Mouse (Mus musculus) kidney, embryonic 16.5 days (tissue): ENCODE results near the gene Rgl1. TPM values are rescaled to one million over a fixed set of nuclear protein-coding genes. Genes with fewer than 3 reads are reported as not detected.
A peak's percentile ranks its signal among the peaks of the same experiment; 100 is the strongest.

Source experiments
- ATAC-seq: fragments of 200-750 bp; cut with Nextera tagmentation; 2 replicates; pipeline ENCODE4 v1.8.0; 2017; ENCODE audit warnings: moderate TSS enrichment; ENCODE audit not compliant: low FRiP score, low TSS enrichment
- H3K27ac ChIP-seq: fragments of 300-500 bp; sonication (generic); 2 replicates; pipeline ENCODE4 v1.5.1; 2014; ENCODE audit warnings: low read length
- H3K27me3 ChIP-seq: fragments of 300-500 bp; sonication (generic); 2 replicates; pipeline ENCODE4 v1.6.1; 2014; ENCODE audit warnings: low read length, control low read depth, mixed read lengths; ENCODE audit not compliant: insufficient read depth
- H3K36me3 ChIP-seq: fragments of 300-500 bp; sonication (generic); 2 replicates; pipeline ENCODE4 v1.6.1; 2014; ENCODE audit warnings: low read length, control low read depth, mixed read lengths; ENCODE audit not compliant: insufficient read depth
- H3K4me1 ChIP-seq: fragments of 300-500 bp; sonication (generic); 2 replicates; pipeline ENCODE4 v1.6.1; 2014; ENCODE audit warnings: low read length, control low read depth, mixed read lengths; ENCODE audit not compliant: insufficient read depth
- H3K4me2 ChIP-seq: fragments of 300-500 bp; sonication (generic); replicated peaks from 2 replicates; pipeline ENCODE4 v1.6.1; 2014; ENCODE audit warnings: low read depth, low read length
- H3K4me3 ChIP-seq: fragments of 300-500 bp; sonication (generic); 2 replicates; pipeline ENCODE4 v1.5.1; 2014; ENCODE audit warnings: mild to moderate bottlenecking, low read length
- H3K9ac ChIP-seq: fragments of 300-500 bp; sonication (generic); replicated peaks from 2 replicates; pipeline ENCODE4 v1.6.1; 2014; ENCODE audit warnings: low read length
- H3K9me3 ChIP-seq: fragments of 300-500 bp; sonication (generic); 2 replicates; pipeline ENCODE4 v1.6.1; 2016; ENCODE audit warnings: low read length, control low read depth
- WGBS: fragments of 180-500 bp; shearing (Covaris S2); extraction: QIAGEN DNeasy Blood & Tissue Kit; methylation state at CpG from one replicate; pipeline ENCODE4 v1.1.7; 2014; 5-methylcytosine and 5-hydroxymethylcytosine counted together
- polyA plus RNA-seq: library from polyadenylated mRNA; unstranded; fragments of >200 nt; fragmentation: Nextera tagmentation; extraction: Ambion mirVana; gene quantifications from 2 replicates; pipeline ENCODE4 v1.2.1, GENCODE M21; 2015

The Rgl1 gene
- polyA plus RNA-seq, 1 experiment from 2014 or later: 58.6 TPM

DNA sequence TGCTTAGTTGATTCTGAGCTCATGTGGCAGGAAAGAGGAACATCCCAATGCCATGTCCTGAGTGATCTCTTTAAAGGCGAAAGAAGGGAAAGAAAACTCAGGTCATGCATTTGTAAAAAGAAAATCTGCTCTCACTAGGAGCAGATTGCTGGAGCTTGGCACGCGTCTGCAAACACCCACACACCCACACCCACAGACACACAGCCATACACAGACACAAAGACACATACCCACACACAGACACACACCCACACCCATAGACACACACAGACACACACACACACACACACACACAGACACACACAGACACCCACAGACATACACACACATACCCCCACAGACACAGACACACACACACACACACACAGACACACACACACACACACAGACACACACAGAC is 243.9 kb downstream of the Rgl1 start:
- H3K4me1 ChIP-seq: no peaks in the 10 kb centered on the region
- no peak overlapping the region for H3K9ac ChIP-seq
- H3K36me3 ChIP-seq: peaks cover 50% of the 10 kb centered on the region
- H3K9me3 ChIP-seq: no peaks in the 10 kb centered on the region
- no peak for ATAC-seq
- no peaks in the 10 kb centered on the region for H3K27me3 ChIP-seq
- H3K4me2 ChIP-seq: no peak overlapping the region
- H3K4me3 ChIP-seq: no peak overlapping the region
- 82% methylated on average over 3 of the region's 3 CpGs for WGBS
- H3K27ac ChIP-seq: no peak overlapping the region

DNA sequence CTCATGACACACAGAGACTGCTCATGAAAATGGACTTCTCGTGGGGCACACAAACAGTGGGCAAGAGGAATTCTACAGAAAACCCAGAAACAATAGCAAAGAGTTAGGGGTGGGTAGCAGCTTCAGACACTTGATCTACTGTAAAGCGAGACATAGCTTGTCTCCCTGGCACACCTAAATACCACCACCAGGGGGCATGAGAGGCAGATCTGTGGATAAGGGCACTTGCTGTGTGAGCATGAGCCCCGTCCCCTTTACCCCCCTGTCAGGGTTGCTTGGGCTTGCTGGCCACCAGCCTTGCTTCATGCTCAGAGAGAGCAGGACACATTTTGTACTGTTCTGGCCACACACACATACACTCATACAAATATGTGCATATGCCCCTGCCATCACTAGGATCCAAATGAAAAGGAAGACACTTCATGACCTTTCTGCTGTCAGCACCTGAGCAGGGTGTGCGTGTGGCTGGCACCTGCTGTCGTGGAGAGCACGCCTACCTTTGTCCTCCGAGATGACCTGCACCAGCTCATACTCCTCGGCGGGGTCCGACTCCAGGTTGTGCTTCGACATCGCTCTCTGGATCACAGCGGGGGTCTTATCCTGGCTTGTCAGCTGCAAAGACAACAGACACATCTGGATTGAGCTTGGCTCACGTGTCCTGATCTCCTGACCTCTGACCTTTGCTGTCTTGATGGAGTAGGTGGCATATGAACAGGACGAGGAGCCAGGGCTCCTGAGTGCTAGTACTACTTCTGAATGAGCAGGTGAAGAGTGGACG is 245.2 kb downstream of the Rgl1 start:
- H3K9ac ChIP-seq: no peak overlapping the region
- H3K9me3 ChIP-seq: no peaks in the 10 kb centered on the region
- no peak overlapping the region for H3K27ac ChIP-seq
- no peak overlapping the region for H3K4me3 ChIP-seq
- H3K4me1 ChIP-seq: no peaks in the 10 kb centered on the region
- no peaks in the 10 kb centered on the region for H3K27me3 ChIP-seq
- H3K36me3 ChIP-seq: peaks cover 49% of the 10 kb centered on the region
- H3K4me2 ChIP-seq: no peak overlapping the region
- WGBS: 82% methylated on average over 16 of the region's 16 CpGs
- 0 out of 2 replicates have a peak, but pooled peaks have one; percentile 13 for ATAC-seq

DNA sequence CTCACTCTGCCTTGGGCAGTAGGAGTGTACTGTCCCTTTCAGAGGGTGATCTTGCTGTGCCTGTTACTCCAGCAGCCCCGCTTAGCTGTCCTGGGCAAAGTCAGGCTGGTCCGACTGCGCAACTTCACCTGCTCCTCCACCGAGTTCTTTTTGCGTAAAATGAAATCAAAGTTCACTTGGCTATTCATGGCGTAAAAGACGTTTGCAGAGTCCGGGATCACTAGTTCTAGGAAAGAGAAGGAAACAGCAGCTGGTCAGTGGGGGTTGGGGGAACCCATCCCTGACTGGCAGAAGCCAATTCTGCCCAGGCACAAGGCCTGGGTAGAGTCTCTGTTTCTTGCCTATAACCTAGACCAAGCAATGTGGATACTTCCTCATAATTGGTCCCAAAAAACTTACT is 247.2 kb downstream of the Rgl1 start:
- Histone ChIP-seq H3K27ac (no peak overlapping the region), H3K9ac (no peak overlapping the region), H3K9me3 (no peaks in the 10 kb centered on the region), H3K4me1 (no peaks in the 10 kb centered on the region), H3K27me3 (no peaks in the 10 kb centered on the region), H3K36me3 (peaks cover 43% of the 10 kb centered on the region), H3K4me2 (no peak overlapping the region), H3K4me3 (no peak overlapping the region)
- WGBS: 92% methylated on average over 8 of the region's 8 CpGs
- ATAC-seq: no peak

DNA sequence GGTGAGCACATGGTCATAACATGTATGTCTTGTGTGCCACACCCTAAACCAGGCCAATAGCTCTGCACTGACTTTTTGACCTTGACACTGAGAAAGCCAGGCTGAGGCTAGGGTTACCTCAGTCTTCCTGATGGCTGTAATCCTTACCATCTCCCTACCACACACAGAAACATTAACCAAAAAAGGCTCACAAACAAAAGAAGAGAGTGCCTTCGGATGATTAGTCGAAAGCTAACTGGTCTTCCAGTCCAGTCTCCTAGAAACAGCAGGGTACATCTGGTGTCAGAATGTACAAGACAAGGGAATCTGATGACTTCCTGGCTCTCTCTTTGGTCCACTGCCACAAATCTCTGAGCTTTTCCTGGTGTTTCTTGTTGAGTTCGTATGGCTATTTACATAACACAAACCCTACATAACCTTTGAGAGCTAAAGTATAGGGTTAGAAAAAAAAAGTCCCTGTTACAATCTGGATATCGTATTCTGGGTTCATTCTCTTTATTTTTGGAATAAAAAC is 249.0 kb downstream of the Rgl1 start:
- H3K27ac ChIP-seq: no peak overlapping the region

DNA sequence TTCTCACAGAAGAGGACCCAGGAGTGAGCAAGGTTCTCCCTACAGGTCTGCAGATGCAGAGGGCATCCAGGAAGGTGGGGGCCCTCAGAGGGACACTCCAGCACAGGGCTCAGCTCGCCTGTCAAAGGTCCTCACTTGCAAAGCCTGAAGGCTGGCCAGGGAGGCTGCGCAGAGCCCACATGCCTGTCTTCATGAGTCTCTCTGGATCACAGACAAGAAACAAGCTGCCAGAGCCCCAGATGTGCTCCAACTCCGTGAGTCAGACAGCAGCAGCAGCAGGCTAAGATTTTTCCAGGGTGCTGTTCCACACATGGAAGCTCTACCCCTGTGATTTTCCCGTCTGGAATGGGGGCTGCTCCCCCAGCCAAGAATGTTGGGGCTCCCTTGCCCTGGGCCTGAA is 251.9 kb downstream of the Rgl1 start:
- WGBS: 71% methylated on average over 4 of the region's 4 CpGs
- Histone ChIP-seq H3K4me2 (no peak overlapping the region), H3K27ac (no peak overlapping the region), H3K36me3 (peaks cover 18% of the 10 kb centered on the region), H3K9me3 (no peaks in the 10 kb centered on the region), H3K27me3 (no peaks in the 10 kb centered on the region), H3K4me1 (no peaks in the 10 kb centered on the region), H3K4me3 (no peak overlapping the region), H3K9ac (no peak overlapping the region)
- no peak for ATAC-seq

More for the DNA sequence above, 249.0 kb downstream of the Rgl1 start:
- Histone ChIP-seq H3K4me1 (no peaks in the 10 kb centered on the region), H3K4me3 (no peak overlapping the region), H3K9me3 (no peaks in the 10 kb centered on the region), H3K36me3 (peaks cover 35% of the 10 kb centered on the region), H3K4me2 (no peak overlapping the region), H3K9ac (no peak overlapping the region), H3K27me3 (no peaks in the 10 kb centered on the region)
- 63% methylated on average over 4 of the region's 4 CpGs for WGBS
- ATAC-seq: no peak

DNA sequence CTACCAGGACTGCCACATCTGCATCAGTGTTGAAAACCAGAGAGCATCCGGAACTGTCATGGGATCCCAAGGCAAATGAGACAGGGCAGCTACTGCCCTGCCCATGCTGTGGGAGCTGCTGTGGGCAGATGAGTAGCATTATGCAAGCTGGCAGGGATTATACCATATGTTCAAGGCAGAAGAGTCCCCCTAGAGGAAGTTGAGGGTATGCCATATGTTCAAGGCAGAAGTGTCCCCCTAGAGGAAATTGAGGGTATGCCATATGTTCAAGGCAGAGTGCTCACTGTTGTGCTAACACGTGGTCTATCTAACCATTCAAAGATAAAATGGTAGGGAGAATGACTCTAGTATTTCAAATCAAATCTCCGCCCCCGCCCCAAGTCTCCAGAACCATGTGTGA is 254.9 kb downstream of the Rgl1 start:
- ATAC-seq: peak; percentile 52; the same call in 1 of the 2 replicates
- no peak overlapping the region for H3K4me3 ChIP-seq
- H3K9ac ChIP-seq: no peak overlapping the region
- no peaks in the 10 kb centered on the region for H3K27me3 ChIP-seq
- H3K9me3 ChIP-seq: no peaks in the 10 kb centered on the region
- H3K36me3 ChIP-seq: 0 out of 2 replicates have a peak, but pooled peaks cover 2% of the 10 kb centered on the region
- H3K27ac ChIP-seq: no peak overlapping the region
- H3K4me1 ChIP-seq: no peaks in the 10 kb centered on the region
- H3K4me2 ChIP-seq: no peak overlapping the region
- 80% methylated on average over 4 of the region's 4 CpGs for WGBS

DNA sequence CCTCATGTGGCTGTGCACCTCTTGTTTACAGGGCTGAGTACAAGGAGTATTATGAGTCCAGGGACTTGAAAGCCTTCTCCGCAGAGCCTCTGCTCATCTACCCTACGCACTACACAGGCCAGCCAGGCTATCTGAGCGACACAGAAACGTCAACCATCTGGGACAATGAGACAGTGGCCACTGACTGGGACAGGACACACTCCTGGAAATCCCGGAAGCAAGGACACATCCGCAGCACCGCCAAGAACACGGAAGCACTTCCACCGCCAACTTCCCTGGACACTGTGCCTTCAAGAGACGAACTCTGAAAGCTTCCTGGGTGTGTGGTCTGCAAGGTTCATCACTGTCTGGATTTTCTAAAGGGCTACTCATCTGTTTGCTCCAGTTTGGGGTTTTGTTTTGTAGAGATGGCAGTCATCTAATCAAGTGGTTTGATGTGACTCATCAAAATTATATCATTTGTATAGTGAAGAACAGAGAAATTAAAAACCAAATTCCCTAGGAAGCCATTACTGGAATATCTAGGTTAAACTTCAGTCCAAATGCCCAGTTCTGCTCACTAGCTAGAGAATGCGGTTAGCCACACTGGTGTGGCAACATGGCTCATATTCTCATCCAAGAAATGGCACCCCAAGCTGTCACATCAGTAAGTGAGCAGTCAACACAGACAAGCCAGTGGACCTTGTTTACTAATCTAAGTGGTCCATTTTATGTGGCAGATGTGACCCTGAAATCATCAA is 257.5 kb downstream of the Rgl1 start:
- no peak for ATAC-seq
- WGBS: 89% methylated on average over 11 of the region's 11 CpGs

DNA sequence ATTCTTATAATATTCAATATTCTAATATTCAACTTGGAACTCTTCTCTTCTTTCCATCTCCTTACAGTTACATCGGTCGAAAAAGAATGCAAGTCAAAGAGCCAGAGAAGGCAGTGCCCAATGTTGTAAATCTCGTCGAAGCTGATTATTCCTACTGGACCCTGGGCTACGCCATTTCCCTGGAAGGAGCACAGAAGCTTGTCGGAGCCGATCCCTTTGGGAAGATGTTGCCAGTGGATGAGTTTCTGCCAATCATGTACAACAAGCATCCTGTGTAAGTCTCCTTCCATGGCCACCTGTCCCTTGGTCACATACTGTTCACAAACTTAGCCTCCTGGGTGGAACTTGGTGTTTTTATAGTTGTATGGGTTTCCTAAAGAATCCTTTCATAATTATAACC is 259.4 kb downstream of the Rgl1 start:
- 86% methylated on average over 7 of the region's 7 CpGs for WGBS
- H3K27ac ChIP-seq: no peak overlapping the region
- no peaks in the 10 kb centered on the region for H3K27me3 ChIP-seq
- no peak overlapping the region for H3K4me3 ChIP-seq
- H3K9ac ChIP-seq: no peak overlapping the region
- no peak overlapping the region for H3K4me2 ChIP-seq
- H3K4me1 ChIP-seq: no peaks in the 10 kb centered on the region
- H3K9me3 ChIP-seq: no peaks in the 10 kb centered on the region
- H3K36me3 ChIP-seq: no peaks in the 10 kb centered on the region
- no peak for ATAC-seq

More for the DNA sequence above, 257.5 kb downstream of the Rgl1 start:
- Histone ChIP-seq H3K4me3 (no peak overlapping the region), H3K9ac (no peak overlapping the region), H3K36me3 (no peaks in the 10 kb centered on the region), H3K4me2 (no peak overlapping the region), H3K27ac (no peak overlapping the region), H3K4me1 (no peaks in the 10 kb centered on the region), H3K27me3 (no peaks in the 10 kb centered on the region), H3K9me3 (no peaks in the 10 kb centered on the region)

DNA sequence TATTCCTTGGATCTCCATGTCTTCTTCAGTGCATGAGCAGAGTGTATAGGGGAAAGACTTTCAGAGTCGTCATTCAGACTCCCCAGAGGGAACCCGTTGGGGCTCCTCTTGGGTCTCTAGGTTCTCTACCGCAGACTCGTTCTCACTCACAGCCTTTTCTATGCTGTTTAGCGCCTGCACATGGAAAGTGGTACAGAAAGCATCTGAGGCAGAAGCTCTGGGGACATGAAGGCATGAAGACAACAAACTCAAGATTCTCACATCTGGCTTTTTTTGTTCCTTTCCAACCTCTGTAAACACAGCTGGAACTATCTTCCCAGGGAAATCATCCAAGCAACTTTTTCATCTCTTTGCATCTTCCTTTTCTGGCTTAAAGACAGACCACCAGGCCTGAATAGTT is 260.0 kb downstream of the Rgl1 start:
- Histone ChIP-seq H3K27ac (no peak overlapping the region), H3K4me2 (no peak overlapping the region), H3K27me3 (no peaks in the 10 kb centered on the region), H3K9me3 (no peaks in the 10 kb centered on the region), H3K36me3 (no peaks in the 10 kb centered on the region), H3K4me3 (no peak overlapping the region), H3K9ac (no peak overlapping the region), H3K4me1 (no peaks in the 10 kb centered on the region)
- no peak for ATAC-seq
- 89% methylated on average over 5 of the region's 5 CpGs for WGBS

DNA sequence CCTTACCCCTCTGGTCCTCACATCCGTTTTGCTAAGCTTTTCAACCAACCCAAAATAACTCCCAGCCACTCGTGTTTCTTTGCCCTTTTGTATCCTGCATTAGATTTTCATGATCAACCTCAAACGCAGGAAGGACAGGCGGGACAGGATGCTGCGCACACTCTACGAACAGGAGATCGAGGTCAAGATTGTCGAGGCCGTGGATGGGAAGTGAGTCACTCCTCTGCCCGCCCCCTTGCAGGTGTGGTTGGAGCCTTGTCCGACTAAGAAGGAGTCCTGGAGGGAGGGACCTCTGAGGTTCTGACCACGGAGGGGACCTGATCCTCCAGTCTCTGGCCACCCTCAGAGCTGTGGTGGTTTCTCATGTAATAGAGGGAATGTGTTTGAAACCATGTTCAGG is 266.3 kb downstream of the Rgl1 start:
- 68% methylated on average over 12 of the region's 12 CpGs for WGBS
- no peaks in the 10 kb centered on the region for H3K36me3 ChIP-seq
- H3K9ac ChIP-seq: no peak overlapping the region
- H3K4me3 ChIP-seq: no peak overlapping the region
- H3K9me3 ChIP-seq: no peaks in the 10 kb centered on the region
- no peaks in the 10 kb centered on the region for H3K27me3 ChIP-seq
- peaks cover 11% of the 10 kb centered on the region for H3K4me1 ChIP-seq
- no peak overlapping the region for H3K27ac ChIP-seq
- no peak for ATAC-seq
- H3K4me2 ChIP-seq: no peak overlapping the region
